Mouse (Mus musculus): ENCODE measurements around the gene Rimbp3. TPM values are rescaled to one million over a fixed set of nuclear protein-coding genes. Genes with fewer than 3 reads are reported as not detected.

Gene Rimbp3
- polyA plus RNA-seq, 1 experiment from 2014 or later, result 2.3 TPM

DNA sequence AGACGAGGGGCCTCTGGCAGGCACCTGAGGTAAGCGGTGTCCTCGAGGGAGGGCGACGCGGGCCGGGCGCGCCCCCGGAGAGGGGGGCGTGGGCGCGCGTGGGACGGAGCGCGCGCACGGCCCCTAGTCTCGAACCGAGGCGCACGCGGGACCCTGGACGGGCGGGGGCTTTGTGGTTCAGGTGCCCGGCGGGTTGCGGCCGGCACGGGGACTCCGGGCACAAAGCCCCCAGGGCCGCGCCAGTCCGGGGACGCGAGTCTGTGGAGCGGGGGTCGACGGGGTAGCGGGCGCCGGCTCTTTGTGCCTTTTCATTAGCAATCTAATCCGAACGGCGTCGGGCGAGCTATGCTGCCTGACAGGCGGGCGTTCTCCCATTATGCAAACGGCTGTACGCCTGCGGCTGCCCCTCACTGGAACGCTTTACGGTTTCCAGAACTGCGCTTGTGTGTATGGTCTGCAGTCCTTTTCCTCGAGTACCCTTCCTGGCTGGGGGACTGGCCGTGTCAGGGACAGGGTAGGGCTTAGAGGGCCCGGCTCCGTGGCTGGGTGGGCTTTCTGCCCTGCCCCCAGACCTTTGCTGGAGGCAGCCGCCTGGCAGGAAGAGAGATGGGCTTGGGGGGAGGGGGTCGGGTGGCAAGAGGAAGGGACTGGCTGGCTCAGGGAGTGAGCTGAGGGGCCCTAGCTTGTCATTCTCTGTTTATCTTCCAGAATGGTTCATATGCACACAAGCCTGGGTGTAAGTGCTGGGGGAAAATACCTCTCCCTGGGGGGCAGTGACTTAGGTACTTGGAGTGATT is 25.5 kb downstream of the Rimbp3 start:
- WGBS, result under 1% methylated on average over 58 of the region's 62 CpGs
- Histone ChIP-seq H3K27ac (ENCODE audit: low read length) (peak overlapping the region; percentile 92), H3K27me3 (ENCODE audit: control insufficient read depth, insufficient read depth, low read depth, low read length) (no peaks in the 10 kb centered on the region; the same call in 1 of the 2 replicates), H3K9ac (ENCODE audit: low read depth, low read length) (peak overlapping the region; percentile 95), H3K9me3 (replicated peaks; ENCODE audit: control insufficient read depth, low read length, poor library complexity, severe bottlenecking) (no peaks in the 10 kb centered on the region), H3K36me3 (ENCODE audit: control insufficient read depth, insufficient read depth, low read length) (no peaks in the 10 kb centered on the region), H3K4me3 (ENCODE audit: low read depth, low read length) (peak overlapping the region; percentile 93), H3K4me1 (ENCODE audit: control insufficient read depth, insufficient read depth, low read length) (peaks cover 40% of the 10 kb centered on the region), H3K4me2 (ENCODE audit: low read length) (peak overlapping the region; percentile 88)
- ATAC-seq, result peak; percentile 81

DNA sequence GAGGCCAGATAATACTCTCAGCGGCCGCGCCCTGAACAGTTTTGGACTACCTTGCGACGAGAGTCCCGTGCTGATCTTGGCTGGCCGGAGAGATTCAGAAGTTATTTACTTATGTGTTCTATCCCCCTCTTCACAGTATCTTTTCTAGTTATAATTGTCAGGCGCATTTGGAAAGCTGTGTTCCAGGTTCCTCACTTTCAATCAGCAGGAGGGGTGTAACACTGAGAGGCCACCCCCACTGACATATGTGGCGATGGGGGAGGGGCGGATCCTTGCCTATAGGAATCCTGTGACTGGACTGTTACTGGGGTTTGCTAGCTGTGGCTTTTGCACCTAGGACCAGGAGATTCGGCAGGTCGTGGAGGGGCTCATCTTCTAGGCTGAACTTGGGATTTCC is 26.1 kb downstream of the Rimbp3 start:
- Histone ChIP-seq H3K9ac (ENCODE audit: low read depth, low read length) (peak overlapping the region; percentile 95), H3K4me1 (ENCODE audit: control insufficient read depth, insufficient read depth, low read length) (peaks cover 41% of the 10 kb centered on the region), H3K4me3 (ENCODE audit: low read depth, low read length) (peak overlapping the region; percentile 93), H3K27ac (ENCODE audit: low read length) (peak overlapping the region; percentile 92), H3K36me3 (ENCODE audit: control insufficient read depth, insufficient read depth, low read length) (no peaks in the 10 kb centered on the region), H3K9me3 (replicated peaks; ENCODE audit: control insufficient read depth, low read length, poor library complexity, severe bottlenecking) (no peaks in the 10 kb centered on the region), H3K4me2 (ENCODE audit: low read length) (peak overlapping the region; percentile 88), H3K27me3 (ENCODE audit: control insufficient read depth, insufficient read depth, low read depth, low read length) (no peaks in the 10 kb centered on the region)
- ATAC-seq, result no peak
- 3% methylated on average over 12 of the region's 12 CpGs for WGBS

DNA sequence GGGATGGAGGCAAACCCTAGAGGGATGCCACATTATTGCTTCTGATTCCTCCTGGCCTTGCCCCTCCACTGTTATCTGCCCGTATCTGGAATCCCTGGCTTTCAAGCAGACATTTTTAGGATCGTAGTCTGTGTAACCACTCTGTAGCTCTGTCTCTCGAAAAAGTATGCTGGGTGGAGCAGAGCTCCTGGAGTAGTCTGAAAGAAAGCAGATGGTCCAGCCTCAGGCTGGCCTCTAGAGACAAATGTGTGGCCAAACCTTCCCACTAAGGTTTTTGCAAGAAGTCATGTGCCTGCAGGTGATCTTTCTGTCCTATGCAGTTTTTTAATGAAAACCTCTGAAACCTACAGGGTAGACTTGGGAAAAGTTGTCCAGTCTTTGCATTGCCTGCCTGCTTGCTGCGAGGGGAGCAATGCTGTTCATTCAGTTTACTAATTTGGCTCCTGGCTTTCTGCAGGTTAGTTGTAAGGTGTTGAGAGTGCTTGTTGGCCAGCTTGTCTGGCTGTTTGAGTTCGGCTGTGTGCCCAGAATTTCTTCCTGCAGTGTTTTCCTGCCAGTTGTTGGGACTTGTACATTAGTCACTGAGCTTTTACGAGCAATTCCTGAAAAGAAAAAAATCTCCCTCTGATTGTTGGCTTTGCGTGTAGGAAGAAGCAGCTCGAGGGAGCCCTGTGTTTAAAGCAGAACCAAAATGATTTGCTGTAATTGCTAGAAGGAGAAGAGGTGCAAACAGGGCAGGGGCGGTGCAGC is 26.7 kb downstream of the Rimbp3 start:
- Histone ChIP-seq H3K4me2 (ENCODE audit: low read length) (peak overlapping the region; percentile 88), H3K9ac (ENCODE audit: low read depth, low read length) (peak overlapping the region; percentile 95), H3K27ac (ENCODE audit: low read length) (no peak overlapping the region; the same call in 1 of the 2 replicates), H3K27me3 (ENCODE audit: control insufficient read depth, insufficient read depth, low read depth, low read length) (no peaks in the 10 kb centered on the region), H3K4me3 (ENCODE audit: low read depth, low read length) (peak overlapping the region; percentile 93), H3K4me1 (ENCODE audit: control insufficient read depth, insufficient read depth, low read length) (peaks cover 46% of the 10 kb centered on the region), H3K9me3 (replicated peaks; ENCODE audit: control insufficient read depth, low read length, poor library complexity, severe bottlenecking) (no peaks in the 10 kb centered on the region), H3K36me3 (ENCODE audit: control insufficient read depth, insufficient read depth, low read length) (no peaks in the 10 kb centered on the region)
- WGBS, result 50% methylated on average over 9 of the region's 9 CpGs
- no peak for ATAC-seq

DNA sequence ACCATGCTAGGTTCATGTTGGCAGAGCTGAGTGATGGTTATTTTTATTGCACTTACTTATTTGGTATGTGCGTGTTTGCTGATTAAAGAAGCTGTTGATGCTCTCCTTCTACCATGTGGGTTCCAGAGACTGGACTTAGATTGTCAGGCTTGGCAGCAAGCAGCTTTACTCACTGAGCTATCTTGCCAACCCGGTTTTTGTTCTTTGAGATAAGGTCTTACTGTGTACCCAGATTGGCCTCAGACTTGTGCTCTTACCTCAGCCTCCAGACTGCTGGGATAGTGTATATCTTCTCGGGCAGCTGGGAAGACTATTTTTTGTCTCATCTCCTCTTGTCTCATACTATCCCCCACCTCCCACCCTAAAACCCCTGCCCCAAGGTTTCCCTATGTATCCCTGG is 29.2 kb downstream of the Rimbp3 start:
- no peak for ATAC-seq

DNA sequence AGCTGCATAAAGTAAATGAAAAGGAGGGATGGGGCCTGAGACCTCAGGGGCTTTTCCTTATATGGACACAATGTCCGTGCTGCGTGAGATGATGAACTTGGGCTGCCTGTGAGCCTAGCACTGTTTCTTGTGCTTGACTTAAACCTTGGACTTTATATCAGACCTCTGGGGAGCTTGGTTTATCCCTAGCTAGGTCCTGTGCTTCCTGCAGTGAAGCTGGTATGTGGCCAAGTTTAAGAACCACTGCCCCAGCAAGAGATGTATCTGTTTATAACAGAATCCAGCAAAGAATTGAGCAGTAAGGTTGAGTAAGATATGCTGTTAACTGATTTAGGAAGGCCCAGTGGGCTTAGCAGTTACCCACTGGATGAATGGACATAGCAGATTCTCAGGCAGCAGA is 31.0 kb downstream of the Rimbp3 start:
- WGBS, result 75% methylated on average over 2 of the region's 2 CpGs

More for the DNA sequence above, 29.2 kb downstream of the Rimbp3 start:
- H3K4me1 ChIP-seq (ENCODE audit: control insufficient read depth, insufficient read depth, low read length), result peaks cover 46% of the 10 kb centered on the region
- H3K4me3 ChIP-seq (ENCODE audit: low read depth, low read length), result no peak overlapping the region
- H3K36me3 ChIP-seq (ENCODE audit: control insufficient read depth, insufficient read depth, low read length), result no peaks in the 10 kb centered on the region
- H3K4me2 ChIP-seq (ENCODE audit: low read length), result no peak overlapping the region
- no peak overlapping the region for H3K27ac ChIP-seq (ENCODE audit: low read length)
- 86% methylated on average over 3 of the region's 3 CpGs for WGBS
- no peak overlapping the region for H3K9ac ChIP-seq (ENCODE audit: low read depth, low read length)
- H3K27me3 ChIP-seq (ENCODE audit: control insufficient read depth, insufficient read depth, low read depth, low read length), result no peaks in the 10 kb centered on the region
- no peaks in the 10 kb centered on the region for H3K9me3 ChIP-seq (replicated peaks; ENCODE audit: control insufficient read depth, low read length, poor library complexity, severe bottlenecking)

DNA sequence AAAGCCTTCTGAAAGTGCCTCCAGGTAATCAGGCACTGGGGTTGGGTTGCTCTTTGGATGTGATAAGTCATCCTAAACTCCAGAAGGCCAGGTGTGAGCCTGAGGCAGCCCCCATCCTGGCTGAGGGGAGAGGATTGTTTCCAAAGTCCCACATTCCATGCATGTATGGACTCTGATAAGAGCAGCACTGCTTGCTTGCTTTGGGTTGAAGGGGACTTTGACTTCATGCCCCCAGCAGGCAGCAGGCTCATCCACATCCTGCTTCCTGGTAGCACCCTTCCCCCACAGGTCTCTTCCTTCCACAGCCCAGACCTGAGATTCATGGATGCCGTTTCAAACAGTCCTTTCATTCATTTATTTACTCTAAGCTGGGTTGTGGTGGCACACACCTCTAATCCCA is 35.3 kb downstream of the Rimbp3 start:
- WGBS, result 85% methylated on average over 1 of the region's 1 CpGs
- no peak overlapping the region for H3K4me2 ChIP-seq (ENCODE audit: low read length)
- H3K4me1 ChIP-seq (ENCODE audit: control insufficient read depth, insufficient read depth, low read length), result peaks cover 8% of the 10 kb centered on the region
- H3K9ac ChIP-seq (ENCODE audit: low read depth, low read length), result no peak overlapping the region
- H3K9me3 ChIP-seq (replicated peaks; ENCODE audit: control insufficient read depth, low read length, poor library complexity, severe bottlenecking), result no peaks in the 10 kb centered on the region
- ATAC-seq, result no peak
- no peak overlapping the region for H3K4me3 ChIP-seq (ENCODE audit: low read depth, low read length)
- H3K36me3 ChIP-seq (ENCODE audit: control insufficient read depth, insufficient read depth, low read length), result no peaks in the 10 kb centered on the region
- no peaks in the 10 kb centered on the region for H3K27me3 ChIP-seq (ENCODE audit: control insufficient read depth, insufficient read depth, low read depth, low read length)
- H3K27ac ChIP-seq (ENCODE audit: low read length), result no peak overlapping the region

More for the DNA sequence above, 31.0 kb downstream of the Rimbp3 start:
- Histone ChIP-seq H3K4me1 (ENCODE audit: control insufficient read depth, insufficient read depth, low read length) (peaks cover 45% of the 10 kb centered on the region), H3K27me3 (ENCODE audit: control insufficient read depth, insufficient read depth, low read depth, low read length) (no peaks in the 10 kb centered on the region), H3K9me3 (replicated peaks; ENCODE audit: control insufficient read depth, low read length, poor library complexity, severe bottlenecking) (no peaks in the 10 kb centered on the region), H3K9ac (ENCODE audit: low read depth, low read length) (no peak overlapping the region), H3K27ac (ENCODE audit: low read length) (no peak overlapping the region), H3K36me3 (ENCODE audit: control insufficient read depth, insufficient read depth, low read length) (no peaks in the 10 kb centered on the region), H3K4me2 (ENCODE audit: low read length) (no peak overlapping the region), H3K4me3 (ENCODE audit: low read depth, low read length) (no peak overlapping the region)
- no peak for ATAC-seq

DNA sequence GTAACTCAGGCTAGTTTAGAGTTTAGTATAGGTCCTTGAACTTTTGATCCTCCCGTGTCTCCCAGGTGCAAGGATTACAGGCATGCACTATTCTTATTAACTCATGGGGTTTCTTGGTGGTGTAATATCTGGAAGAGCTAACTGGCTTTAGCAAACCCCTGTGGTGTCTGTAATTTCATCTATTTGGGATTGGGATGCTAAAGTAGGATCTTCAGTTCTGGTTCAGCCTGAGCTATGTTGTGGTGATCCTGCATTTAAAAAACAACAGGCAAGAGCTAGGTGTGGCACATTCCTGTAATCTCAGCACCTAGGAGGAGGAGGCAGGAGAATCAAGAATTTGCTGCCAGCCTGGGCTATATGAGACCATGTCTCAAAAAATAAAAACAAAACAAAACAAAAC is 36.6 kb downstream of the Rimbp3 start:
- H3K36me3 ChIP-seq (ENCODE audit: control insufficient read depth, insufficient read depth, low read length), result no peaks in the 10 kb centered on the region
- WGBS, result 93% methylated on average over 1 of the region's 1 CpGs

DNA sequence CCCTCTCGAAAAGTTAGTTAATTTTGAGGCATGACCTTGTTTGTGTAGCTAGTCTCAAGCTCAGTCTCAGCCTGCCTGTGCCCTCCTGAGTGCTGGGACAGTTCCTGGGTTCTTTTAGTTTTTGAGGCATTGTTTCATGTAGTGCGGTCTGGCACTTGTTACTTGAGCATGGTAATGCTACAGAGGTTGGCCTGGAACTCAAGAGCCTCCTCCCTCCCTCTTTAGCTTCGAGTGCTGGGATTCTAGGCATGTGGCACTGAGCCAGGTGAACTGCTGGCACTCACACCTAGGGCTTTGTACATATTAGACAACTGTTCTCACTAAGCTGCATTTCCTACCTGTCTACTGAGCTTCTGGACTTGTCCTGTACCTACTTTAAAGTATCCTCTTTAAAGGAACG is 39.3 kb downstream of the Rimbp3 start:
- Histone ChIP-seq H3K36me3 (ENCODE audit: control insufficient read depth, insufficient read depth, low read length) (no peaks in the 10 kb centered on the region), H3K9me3 (replicated peaks; ENCODE audit: control insufficient read depth, low read length, poor library complexity, severe bottlenecking) (no peaks in the 10 kb centered on the region), H3K27me3 (ENCODE audit: control insufficient read depth, insufficient read depth, low read depth, low read length) (no peaks in the 10 kb centered on the region), H3K27ac (ENCODE audit: low read length) (no peak overlapping the region), H3K4me3 (ENCODE audit: low read depth, low read length) (no peak overlapping the region), H3K9ac (ENCODE audit: low read depth, low read length) (no peak overlapping the region), H3K4me2 (ENCODE audit: low read length) (no peak overlapping the region), H3K4me1 (ENCODE audit: control insufficient read depth, insufficient read depth, low read length) (peaks cover 10% of the 10 kb centered on the region)
- 76% methylated on average over 4 of the region's 4 CpGs for WGBS
- ATAC-seq, result no peak

More for the DNA sequence above, 36.6 kb downstream of the Rimbp3 start:
- Histone ChIP-seq H3K9ac (ENCODE audit: low read depth, low read length) (no peak overlapping the region), H3K4me1 (ENCODE audit: control insufficient read depth, insufficient read depth, low read length) (peaks cover under 1% of the 10 kb centered on the region; the same call in 1 of the 2 replicates), H3K27ac (ENCODE audit: low read length) (no peak overlapping the region), H3K4me3 (ENCODE audit: low read depth, low read length) (no peak overlapping the region), H3K9me3 (replicated peaks; ENCODE audit: control insufficient read depth, low read length, poor library complexity, severe bottlenecking) (no peaks in the 10 kb centered on the region), H3K4me2 (ENCODE audit: low read length) (no peak overlapping the region), H3K27me3 (ENCODE audit: control insufficient read depth, insufficient read depth, low read depth, low read length) (no peaks in the 10 kb centered on the region)
- no peak for ATAC-seq

DNA sequence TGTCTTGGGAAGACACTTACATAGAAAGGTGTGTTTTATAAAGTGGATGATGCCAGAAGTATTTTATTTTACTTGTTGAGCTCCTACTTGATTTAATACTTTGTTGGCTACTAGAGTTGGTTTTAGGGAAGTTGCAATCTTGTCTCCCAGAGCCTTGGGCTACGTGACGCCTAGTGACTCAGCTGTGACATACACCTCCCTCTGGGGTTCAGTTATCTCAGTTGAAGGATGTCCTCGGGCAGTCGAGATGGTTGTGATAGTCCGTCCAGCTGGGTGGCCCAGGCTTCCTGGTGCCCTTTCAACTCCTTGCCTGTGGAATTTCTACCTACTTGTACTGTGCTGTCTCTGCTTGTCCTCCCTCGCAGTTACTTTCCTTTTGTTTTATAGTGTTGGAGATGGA is 40.7 kb downstream of the Rimbp3 start:
- H3K27me3 ChIP-seq (ENCODE audit: control insufficient read depth, insufficient read depth, low read depth, low read length), result no peaks in the 10 kb centered on the region
- 81% methylated on average over 6 of the region's 6 CpGs for whole genome bisulfite sequencing
- H3K9me3 ChIP-seq (replicated peaks; ENCODE audit: control insufficient read depth, low read length, poor library complexity, severe bottlenecking), result no peaks in the 10 kb centered on the region
- ATAC-seq, result no peak
- peaks cover 19% of the 10 kb centered on the region for H3K4me1 ChIP-seq (ENCODE audit: control insufficient read depth, insufficient read depth, low read length)
- H3K9ac ChIP-seq (ENCODE audit: low read depth, low read length), result no peak overlapping the region
- no peak overlapping the region for H3K4me2 ChIP-seq (ENCODE audit: low read length)
- no peak overlapping the region for H3K4me3 ChIP-seq (ENCODE audit: low read depth, low read length)
- H3K27ac ChIP-seq (ENCODE audit: low read length), result no peak overlapping the region
- H3K36me3 ChIP-seq (ENCODE audit: control insufficient read depth, insufficient read depth, low read length), result no peaks in the 10 kb centered on the region
